Mouse (Mus musculus) MEL (cell line): ENCODE results near the gene Gba2. TPM values are rescaled to one million over a fixed set of nuclear protein-coding genes. Genes with fewer than 3 reads are reported as not detected.

ENCODE experiments used
- DNase-seq: peaks from one replicate; pipeline ENCODE4 v3.0.0; 2011; ENCODE audit warnings: low read depth, low spot score
- H3K27ac ChIP-seq: 2 replicates; pipeline ENCODE4 v1.5.1; 2012; ENCODE audit warnings: low read depth, mild to moderate bottlenecking, control low read depth, low read length, moderate library complexity; ENCODE audit not compliant: control insufficient read depth
- H3K27me3 ChIP-seq, 2 experiments: fragments of 150-350 bp in 1 of 2; sonication (generic) in 1 of 2; 2 replicates each; pipeline ENCODE4 v1.6.1; 2012; ENCODE audit warnings: low read length in 2 of 2, mild to moderate bottlenecking in 2 of 2, improper control_type of control experiment in 1 of 2, moderate library complexity in 1 of 2; ENCODE audit not compliant: insufficient read depth in 2 of 2, control insufficient read depth in 1 of 2
- H3K36me3 ChIP-seq, 2 experiments: 2 replicates each; pipeline ENCODE4 v1.6.1; 2012 to 2014; ENCODE audit warnings: low read length in 2 of 2, improper control_type of control experiment in 1 of 2, inconsistent platforms in 1 of 2, mild to moderate bottlenecking in 1 of 2; ENCODE audit not compliant: insufficient read depth in 2 of 2, control insufficient read depth in 1 of 2
- H3K4me1 ChIP-seq, 2 experiments: fragments of 150-350 bp in 1 of 2; sonication (generic) in 1 of 2; 2 replicates each; pipeline ENCODE4 v1.6.1; 2012; ENCODE audit warnings: low read length in 2 of 2, improper control_type of control experiment in 1 of 2, mild to moderate bottlenecking in 1 of 2; ENCODE audit not compliant: insufficient read depth in 2 of 2, control insufficient read depth in 1 of 2
- H3K4me3 ChIP-seq, 2 experiments: fragments of 150-350 bp in 1 of 2; sonication (generic) in 1 of 2; 2 replicates each; pipeline ENCODE4 v1.5.1; 2012; ENCODE audit warnings: low read depth in 2 of 2, low read length in 2 of 2, mild to moderate bottlenecking in 2 of 2, moderate library complexity in 2 of 2, control low read depth in 1 of 2, improper control_type of control experiment in 1 of 2; ENCODE audit not compliant: control insufficient read depth in 1 of 2, insufficient read depth in 1 of 2
- H3K79me2 ChIP-seq: 2 replicates; pipeline ENCODE4 v1.6.1; 2012; ENCODE audit warnings: mild to moderate bottlenecking, low read length, moderate library complexity; ENCODE audit not compliant: control insufficient read depth, poor library complexity, insufficient read depth
- H3K9ac ChIP-seq: 2 replicates; pipeline ENCODE4 v1.6.1; 2012; ENCODE audit warnings: low read depth, mild to moderate bottlenecking, control low read depth, low read length, moderate library complexity; ENCODE audit not compliant: control insufficient read depth, poor library complexity, severe bottlenecking
- H3K9me3 ChIP-seq: fragments of 150-350 bp; sonication (generic); replicated peaks from 2 replicates; pipeline ENCODE4 v1.6.1; 2012; ENCODE audit warnings: mild to moderate bottlenecking, low read length, improper control_type of control experiment, moderate library complexity; ENCODE audit not compliant: insufficient read depth
- CHD2 ChIP-seq: IDR thresholded peaks from 2 replicates; pipeline ENCODE4 v1.6.1; 2011; ENCODE audit warnings: low read length, improper control_type of control experiment
- CTCF ChIP-seq, 3 experiments: IDR thresholded peaks in 2 of 3; conservative IDR thresholded peaks in 1 of 3; 2 replicates each; pipeline ENCODE4 v1.5.1; 2011 to 2012; ENCODE audit warnings: low read length in 3 of 3, low read depth in 2 of 3, mild to moderate bottlenecking in 2 of 3, improper control_type of control experiment in 1 of 3, inconsistent platforms in 1 of 3, mixed read lengths in 1 of 3, moderate library complexity in 1 of 3; ENCODE audit not compliant: control insufficient read depth in 1 of 3, insufficient read depth in 1 of 3, poor library complexity in 1 of 3, severe bottlenecking in 1 of 3
- EP300 ChIP-seq, 2 experiments: IDR thresholded peaks; 2 replicates each; pipeline ENCODE4 v1.6.1; 2011; ENCODE audit warnings: improper control_type of control experiment in 2 of 2, low read length in 2 of 2, low read depth in 1 of 2, mild to moderate bottlenecking in 1 of 2
- HCFC1 ChIP-seq: IDR thresholded peaks from 2 replicates; pipeline ENCODE4 v1.6.1; 2012; ENCODE audit warnings: low read depth, mild to moderate bottlenecking, inconsistent platforms, low read length, improper control_type of control experiment, moderate library complexity
- KAT2A ChIP-seq: conservative IDR thresholded peaks from 2 replicates; pipeline ENCODE4 v1.6.1; 2012; ENCODE audit warnings: low read depth, low read length, improper control_type of control experiment, inconsistent platforms
- MXI1 ChIP-seq: IDR thresholded peaks from 2 replicates; pipeline ENCODE4 v1.6.1; 2011; ENCODE audit warnings: mild to moderate bottlenecking, low read depth, low read length, improper control_type of control experiment
- MYC ChIP-seq: IDR thresholded peaks from 2 replicates; pipeline ENCODE4 v1.6.1; 2011; ENCODE audit warnings: low read depth, mild to moderate bottlenecking, low read length, improper control_type of control experiment, moderate library complexity
- RCOR1 ChIP-seq: IDR thresholded peaks from 2 replicates; pipeline ENCODE4 v1.6.1; 2012; ENCODE audit warnings: low read depth, mild to moderate bottlenecking, inconsistent platforms, low read length, improper control_type of control experiment
- TBP ChIP-seq: IDR thresholded peaks from 2 replicates; pipeline ENCODE4 v1.8.0; 2011; ENCODE audit warnings: low read depth, low read length, improper control_type of control experiment
- TCF12 ChIP-seq: IDR thresholded peaks from 2 replicates; pipeline ENCODE4 v1.6.1; 2014; ENCODE audit warnings: low read depth, mild to moderate bottlenecking, inconsistent platforms, low read length, improper control_type of control experiment, moderate library complexity
- UBTF ChIP-seq: IDR thresholded peaks from 2 replicates; pipeline ENCODE4 v1.6.1; 2012; ENCODE audit warnings: low read depth, mild to moderate bottlenecking, inconsistent platforms, low read length, improper control_type of control experiment, moderate library complexity, borderline replicate concordance; ENCODE audit not compliant: insufficient read depth
- USF1 ChIP-seq: IDR thresholded peaks from 2 replicates; pipeline ENCODE4 v1.6.1; 2014; ENCODE audit warnings: low read depth, mild to moderate bottlenecking, inconsistent platforms, low read length, improper control_type of control experiment, moderate library complexity
- USF2 ChIP-seq, 2 experiments: IDR thresholded peaks; 2 replicates each; pipeline ENCODE4 v1.6.1; 2011 to 2012; ENCODE audit warnings: improper control_type of control experiment in 2 of 2, low read length in 2 of 2, borderline replicate concordance in 1 of 2, inconsistent platforms in 1 of 2, low read depth in 1 of 2, mild to moderate bottlenecking in 1 of 2; ENCODE audit not compliant: insufficient read depth in 1 of 2
- ZC3H11A ChIP-seq: IDR thresholded peaks from 2 replicates; pipeline ENCODE4 v1.6.1; 2012; ENCODE audit warnings: low read depth, mild to moderate bottlenecking, inconsistent platforms, low read length, improper control_type of control experiment
- ZKSCAN1 ChIP-seq: IDR thresholded peaks from 2 replicates; pipeline ENCODE4 v1.6.1; 2012; ENCODE audit warnings: low read depth, mild to moderate bottlenecking, inconsistent platforms, low read length, improper control_type of control experiment, moderate library complexity
- polyA plus RNA-seq, 2 experiments: library from polyadenylated mRNA; stranded (reverse) in 1 of 2; unstranded in 1 of 2; fragments of >175 nt in 1 of 2; fragments of >200 nt in 1 of 2; gene quantifications; 2 replicates each; pipeline versions ENCODE4 v1.2.1 to v1.2.4; 2012; ENCODE audit warnings: low replicate concordance in 2 of 2, low read depth in 1 of 2; ENCODE audit not compliant: insufficient read length in 2 of 2, insufficient read depth in 1 of 2, missing spikeins in 1 of 2
- total RNA-seq: library from RNA; depleted of rRNA; stranded (reverse); fragments of 300-350 nt; gene quantifications from 2 replicates; pipeline ENCODE4 v1.2.3, GENCODE M21; 2012

Gene Gba2
- total and polyA plus RNA-seq, 3 experiments, result 5.7 to 24.9 TPM; not detected in 1

DNA sequence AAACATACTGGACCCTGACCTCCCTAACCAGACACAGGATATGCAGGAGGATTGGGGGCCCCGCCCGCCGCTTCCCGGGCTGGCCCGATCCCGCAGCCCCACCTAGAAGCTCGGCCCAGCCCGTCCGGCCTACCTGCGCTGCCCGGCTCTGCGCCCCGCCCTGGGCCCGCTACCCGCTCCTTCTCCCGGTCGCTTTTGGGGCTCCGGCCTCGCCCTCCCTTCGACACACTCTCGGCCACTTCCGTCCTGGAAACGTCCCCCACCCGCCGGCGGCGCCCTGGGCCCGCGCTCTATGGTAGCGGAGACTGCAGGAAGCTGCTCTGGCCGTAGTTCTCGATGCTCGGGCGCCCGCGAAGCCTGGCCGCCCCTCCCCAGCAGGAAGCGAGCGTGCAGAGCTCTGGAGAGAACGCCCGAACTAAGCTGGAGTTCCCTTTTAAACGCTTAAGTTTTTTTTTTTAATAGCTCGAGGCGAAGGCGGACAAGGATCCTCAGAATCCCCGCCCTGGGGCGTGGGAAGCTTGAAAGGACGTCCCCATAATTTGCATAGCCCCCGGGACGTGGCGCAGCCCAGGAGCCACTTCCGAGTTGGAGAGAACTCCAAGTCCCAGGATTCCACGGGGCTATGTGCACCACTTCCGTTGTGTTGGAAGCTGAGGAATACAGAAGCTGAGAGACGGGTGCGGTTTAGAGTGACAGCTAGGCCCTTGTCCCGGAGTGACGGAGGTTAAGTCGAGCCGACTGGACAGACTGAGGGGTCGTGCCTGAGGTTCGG is 16.5 kb downstream of the Gba2 start, which contains the start of the genes Creb3 and Tln1 (continued):
- TF ChIP-seq USF1, result no peak
- peak; percentile 66; the same call in 1 of the 2 replicates for TF ChIP-seq TBP
- no peak; the same call in 1 of the 2 replicates for TF ChIP-seq MYC
- no peak for TF ChIP-seq UBTF
- peak; percentile 95 for TF ChIP-seq HCFC1
- peak; percentile 78 for TF ChIP-seq KAT2A
- no peak for TF ChIP-seq USF2 (IDR thresholded peaks at IDR 0.05; ENCODE audit: borderline replicate concordance in 1 of 2, insufficient read depth in 1 of 2, low read depth in 1 of 2, low read length in 2 of 2)
- no peak for TF ChIP-seq RCOR1
- TF ChIP-seq ZC3H11A, result no peak
- TF ChIP-seq MXI1, result peak; percentile 80
- TF ChIP-seq CTCF (IDR thresholded peaks at IDR 0.05 in 2 of 3, conservative IDR thresholded peaks at IDR 0.05 in 1 of 3; ENCODE audit: control insufficient read depth in 1 of 3, insufficient read depth in 1 of 3, low read depth in 2 of 3, low read length in 3 of 3, poor library complexity in 1 of 3, severe bottlenecking in 1 of 3), result peak in 2 of 3 experiments; percentile 34 to 49; a peak in 4 of 6 replicates

DNA sequence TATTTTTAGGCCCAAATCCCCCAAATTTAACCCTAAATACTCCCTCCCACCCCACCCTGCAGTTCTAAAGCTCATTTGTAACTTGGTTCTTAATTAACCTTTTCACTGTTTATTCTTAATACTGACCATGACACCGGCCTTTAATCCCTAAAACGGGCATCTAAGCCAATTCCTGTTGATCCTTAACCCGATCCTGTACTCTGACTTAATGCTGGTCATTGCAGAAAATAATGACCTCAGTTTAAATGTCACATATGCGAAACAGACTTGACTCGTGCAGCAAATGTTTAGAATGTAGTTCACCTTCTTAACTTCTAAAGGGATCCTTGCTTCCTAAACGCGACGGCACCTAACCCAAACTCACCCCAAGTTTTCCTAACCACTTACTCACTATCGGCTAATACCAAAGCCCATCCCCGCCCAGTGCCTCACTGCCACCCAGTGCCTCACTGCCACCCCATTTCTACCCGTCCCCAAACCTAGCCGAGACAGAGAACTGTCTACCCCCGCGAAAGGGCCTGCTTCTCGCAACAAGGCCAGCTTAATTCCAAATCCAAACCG is 17.2 kb downstream of the Gba2 start:
- Histone ChIP-seq H3K9ac (peak overlapping the region; percentile 92), H3K27ac (peak overlapping the region; percentile 99), H3K79me2 (peaks cover 50% of the 10 kb centered on the region), H3K4me3 (peak overlapping the region; percentile 81 to 92), H3K9me3 (no peaks in the 10 kb centered on the region)
- peak; percentile 66 for DNase-seq
- 0 out of 2 replicates have a peak, but pooled peaks have one; percentile 17 for TF ChIP-seq TBP
- TF ChIP-seq CHD2, result no peak
- TF ChIP-seq RCOR1, result no peak
- peak in 1 of 2 experiments; percentile 4; a peak in 1 of 4 replicates for TF ChIP-seq EP300 (IDR thresholded peaks at IDR 0.05; ENCODE audit: low read depth in 1 of 2, low read length in 2 of 2)
- TF ChIP-seq, all 39 proteins: peak for 2
- H3K27me3 ChIP-seq, result no peaks in the 10 kb centered on the region
- H3K36me3 ChIP-seq, result peaks cover 0 to 43% of the 10 kb centered on the region in 2 experiments; a peak in 2 of 4 replicates
- H3K4me1 ChIP-seq, result peaks cover 26 to 49% of the 10 kb centered on the region in 2 experiments

DNA sequence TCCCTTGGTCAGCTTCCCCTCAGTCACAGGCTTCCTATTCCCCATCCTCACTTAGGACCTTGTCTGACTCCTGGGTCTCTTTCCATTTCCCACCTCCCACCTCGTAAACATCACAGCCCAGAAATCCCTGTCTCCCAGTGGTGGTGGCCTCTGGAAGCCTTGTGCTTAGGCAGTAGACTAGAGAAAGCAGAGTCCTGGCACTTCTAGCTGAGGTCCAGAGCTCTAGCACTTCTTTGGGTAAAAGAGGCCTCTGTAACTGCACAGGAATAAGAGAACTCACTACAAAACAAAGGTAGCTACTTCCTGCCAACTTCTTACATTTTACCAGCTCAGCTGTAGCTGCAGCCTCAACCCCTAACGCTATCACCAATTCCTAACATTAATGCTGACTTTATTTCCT is 17.7 kb downstream of the Gba2 start:
- H3K4me1 ChIP-seq, result peaks cover 26 to 54% of the 10 kb centered on the region in 2 experiments
- peak overlapping the region; percentile 92 for H3K9ac ChIP-seq
- TF ChIP-seq USF2 (IDR thresholded peaks at IDR 0.05; ENCODE audit: borderline replicate concordance in 1 of 2, insufficient read depth in 1 of 2, low read depth in 1 of 2, low read length in 2 of 2) (no peak), TCF12 (no peak), ZKSCAN1 (no peak), MXI1 (0 out of 2 replicates have a peak, but pooled peaks have one; percentile 2)
- peaks cover 0 to 47% of the 10 kb centered on the region in 2 experiments; a peak in 2 of 4 replicates for H3K36me3 ChIP-seq
- peak overlapping the region; percentile 99 for H3K27ac ChIP-seq
- H3K9me3 ChIP-seq, result no peaks in the 10 kb centered on the region
- DNase-seq, result peak; percentile 49
- peaks cover 52% of the 10 kb centered on the region for H3K79me2 ChIP-seq
- H3K4me3 ChIP-seq, result peak overlapping the region; percentile 81 to 92
- H3K27me3 ChIP-seq, result no peaks in the 10 kb centered on the region
